In the genomic region with DNA sequence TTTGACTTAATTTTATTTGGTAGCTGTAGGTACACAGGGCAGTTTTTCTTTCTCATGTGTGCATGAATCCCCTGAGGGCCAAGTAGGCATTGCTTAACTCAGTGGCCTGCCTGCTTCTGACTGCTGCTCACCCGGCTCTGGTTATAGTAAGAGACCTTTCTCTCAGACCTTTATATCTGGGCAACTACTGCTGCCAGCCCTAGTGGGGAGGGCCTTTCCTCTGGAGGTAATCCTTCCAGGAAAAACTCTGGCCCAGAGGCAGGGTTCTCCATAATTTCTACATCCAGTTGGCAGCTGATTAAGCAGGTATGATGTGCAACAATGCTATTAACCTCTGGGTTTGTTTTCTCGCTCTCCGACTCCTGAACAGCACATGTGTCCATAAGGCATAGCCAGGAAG, we compare ENCODE assay signal across 26 mouse cellular contexts. TPM values are rescaled to one million over a fixed set of nuclear protein-coding genes. Genes with fewer than 3 reads are reported as not detected.
DNase-seq lines count a peak whose midpoint lies in the region; ATAC-seq lines count a peak whose summit lies in the region.
"Had no signal": no experiment of that assay in that cellular context is flagged by ENCODE, and none has a peak within 500 bp of the region (broad histone marks: within the 10 kb centered on the region; RNA-seq: fewer than 3 reads in every experiment).

No protein-coding gene starts in this region.

- H3K4me1 ChIP-seq in embryonic facial prominence, embryonic 13.5 days: no peaks in the 10 kb centered on the region
- H3K4me1 ChIP-seq in embryonic facial prominence, embryonic 10.5 days: no peaks in the 10 kb centered on the region
- H3K4me1 ChIP-seq: forebrain, embryonic 10.5 days; forebrain, embryonic 12.5 days; forebrain, embryonic 15.5 days had no signal

- H3K4me2 ChIP-seq in embryonic facial prominence, embryonic 13.5 days: no peak overlapping the region
- H3K4me2 ChIP-seq: forebrain, embryonic 12.5 days; forebrain, embryonic 15.5 days had no signal

- H3K36me3 ChIP-seq in embryonic facial prominence, embryonic 13.5 days: peaks cover 62% of the 10 kb centered on the region
- H3K36me3 ChIP-seq in embryonic facial prominence, embryonic 10.5 days (replicated peaks): peaks cover 65% of the 10 kb centered on the region

- H3K4me3 ChIP-seq in embryonic facial prominence, embryonic 13.5 days: no peak overlapping the region
- H3K4me3 ChIP-seq in embryonic facial prominence, embryonic 10.5 days: no peak overlapping the region
- H3K4me3 ChIP-seq: forebrain, embryonic 10.5 days; forebrain, embryonic 12.5 days; forebrain, embryonic 15.5 days had no signal

- H3K27ac ChIP-seq in embryonic facial prominence, embryonic 13.5 days: no peak overlapping the region
- no peak overlapping the region for H3K27ac ChIP-seq in embryonic facial prominence, embryonic 10.5 days (replicated peaks)
- H3K27ac ChIP-seq: forebrain, embryonic 10.5 days; forebrain, embryonic 12.5 days had no signal

- WGBS in embryonic facial prominence, embryonic 13.5 days: 88% methylated on average over 3 of the region's 3 CpGs
- 89% methylated on average over 3 of the region's 3 CpGs for WGBS in embryonic facial prominence, embryonic 10.5 days

- H3K9me3 ChIP-seq in embryonic facial prominence, embryonic 13.5 days: no peaks in the 10 kb centered on the region
- no peaks in the 10 kb centered on the region for H3K9me3 ChIP-seq in embryonic facial prominence, embryonic 10.5 days
- H3K9me3 ChIP-seq: forebrain, embryonic 10.5 days; forebrain, embryonic 12.5 days; forebrain, embryonic 15.5 days; G1E had no signal

- H3K9ac ChIP-seq in embryonic facial prominence, embryonic 13.5 days: 0 out of 2 replicates have a peak overlapping the region, but pooled peaks have one; percentile 2
- H3K9ac ChIP-seq: forebrain, embryonic 12.5 days; forebrain, embryonic 15.5 days; forebrain, postnatal 0 days had no signal

- ATAC-seq in embryonic facial prominence, embryonic 13.5 days (ENCODE audit: insufficient number of reproducible peaks, insufficient read depth, low FRiP score, low TSS enrichment, low read depth): no peak
- ATAC-seq: activated CD4-positive, CD25-positive, alpha-beta regulatory T cell, adult 4 months; CD4-positive, CD25-positive, alpha-beta regulatory T cell, adult 4 months; forebrain, embryonic 15.5 days; forebrain, postnatal 0 days; Patski had no signal

- DNase-seq in adrenal gland, postnatal 10 days: peak; percentile 50
- no peak for DNase-seq in adrenal gland, adult (ENCODE audit: inconsistent age in 2 of 2, low spot score in 1 of 2)
- no peak for DNase-seq in embryonic facial prominence, embryonic 10.5 days (ENCODE audit: low spot score)
- peak; percentile 74 for DNase-seq in adipocyte (ENCODE audit: low spot score)
- DNase-seq in gonadal fat pad, adult 2 months (ENCODE audit: low read depth): peak; percentile 70
- no peak for DNase-seq in embryo, embryonic 10.5 days (ENCODE audit: low spot score)
- DNase-seq: adrenal gland, adult 8-10 months; B cell, adult 2 months; cerebellum, adult 11 months; cerebellum, adult 18-20 months; cerebellum, adult 8-10 months; cerebellum, postnatal 14 days; cerebellum, postnatal 36 days; forebrain, postnatal 0 days had no signal

- no peaks in the 10 kb centered on the region for H3K27me3 ChIP-seq in embryonic facial prominence, embryonic 13.5 days
- H3K27me3 ChIP-seq in embryonic facial prominence, embryonic 10.5 days (replicated peaks; ENCODE audit: low read depth, poor library complexity, severe bottlenecking): no peaks in the 10 kb centered on the region
- H3K27me3 ChIP-seq: CH12.LX; forebrain, embryonic 12.5 days; forebrain, embryonic 15.5 days; Patski had no signal

RNA-seq across cellular contexts. Expression of gene Nagk, which starts 8.1 kb away (rescaled TPM):
- 10 to 100 TPM; 38.8 to 42.8 TPM for total RNA-seq in adrenal gland, postnatal 10 days (2021)
- polyA plus RNA-seq in embryonic facial prominence, embryonic 13.5 days (2015; fragmentation: Nextera tagmentation; extraction: Ambion mirVana): 55.4 and 58.0 TPM in 2 replicates
- 22.1 and 26.8 TPM in 2 replicates for polyA plus RNA-seq in embryonic facial prominence, embryonic 10.5 days (2016; fragmentation: Nextera tagmentation; extraction: Ambion mirVana)
- polyA plus RNA-seq in gonadal fat pad, adult 2 months (2012; rRNA removed): 32.1 and 36.4 TPM in 2 replicates

RNA-seq across cellular contexts. Expression of gene Tex261, which starts 27.2 kb away (rescaled TPM):
- 10 to 100 TPM; 89.1 to 93.1 TPM for total RNA-seq in adrenal gland, postnatal 10 days (2021)
- polyA plus RNA-seq in embryonic facial prominence, embryonic 13.5 days (2015; fragmentation: Nextera tagmentation; extraction: Ambion mirVana): 91.3 and 99.5 TPM in 2 replicates
- 76.0 and 79.7 TPM in 2 replicates for polyA plus RNA-seq in embryonic facial prominence, embryonic 10.5 days (2016; fragmentation: Nextera tagmentation; extraction: Ambion mirVana)
- polyA plus RNA-seq in gonadal fat pad, adult 2 months (2012; rRNA removed): 134 and 139 TPM in 2 replicates

RNA-seq across cellular contexts. Expression of gene Paip2b, which starts 28.7 kb away (rescaled TPM):
- total RNA-seq in adrenal gland, postnatal 10 days (2021): 10 to 100 TPM; 24.8 to 25.4 TPM
- 20.8 and 24.0 TPM in 2 replicates for polyA plus RNA-seq in embryonic facial prominence, embryonic 13.5 days (2015; fragmentation: Nextera tagmentation; extraction: Ambion mirVana)
- polyA plus RNA-seq in embryonic facial prominence, embryonic 10.5 days (2016; fragmentation: Nextera tagmentation; extraction: Ambion mirVana): 19.3 and 19.4 TPM in 2 replicates
- polyA plus RNA-seq in gonadal fat pad, adult 2 months (2012; rRNA removed): 15.8 and 16.7 TPM in 2 replicates

RNA-seq across cellular contexts. Expression of gene Ankrd53, which starts 40.4 kb away (rescaled TPM):
- total RNA-seq in adrenal gland, postnatal 10 days (2021): under 1 TPM in 1 of 2 experiments, not detected in 1; 0.15 TPM
- polyA plus RNA-seq in embryonic facial prominence, embryonic 13.5 days (2015; fragmentation: Nextera tagmentation; extraction: Ambion mirVana): 0.15 and 0.30 TPM in 2 replicates
- 0.11 and 0.15 TPM in 2 replicates for polyA plus RNA-seq in embryonic facial prominence, embryonic 10.5 days (2016; fragmentation: Nextera tagmentation; extraction: Ambion mirVana)
- polyA plus RNA-seq in gonadal fat pad, adult 2 months (2012; rRNA removed): 0.45 and 0.47 TPM in 2 replicates
- total RNA-seq: common myeloid progenitor, adult 5-6 weeks; forebrain, postnatal 0 days; G1E had no signal
- polyA plus RNA-seq: activated CD4-positive, CD25-positive, alpha-beta regulatory T cell, adult 4 months; brain, embryonic 14.5 days; CD4-positive, CD25-positive, alpha-beta regulatory T cell, adult 4 months; embryonic facial prominence, embryonic 11.5 days; forebrain, postnatal 0 days; G1E had no signal

Comparison
In these comparisons a context has a peak if more than half of its experiments do, and no peak if none do; other contexts are left out.
1. DNase-seq: peak in adrenal gland, postnatal 10 days (single experiment), adipocyte (single experiment) and gonadal fat pad, adult 2 months (single experiment); none in adrenal gland, adult (0 of 2), embryonic facial prominence, embryonic 10.5 days (single experiment) and embryo, embryonic 10.5 days (single experiment).